Mouse (Mus musculus): Measurements from ENCODE around the gene Klhl4. TPM values are rescaled to one million over a fixed set of nuclear protein-coding genes. Genes with fewer than 3 reads are reported as not detected.

Klhl4 gene
- total RNA-seq (2015; ENCODE audit: low replicate concordance) (not detected in 2 replicates), total RNA-seq (2017; ENCODE audit: low replicate concordance) (not detected in 2 replicates)

GRCm38 (mm10) chrX:114473782-114474731 is at the start of gene Klhl4:
Klhl4 (plus strand) TSS chrX:114474333.
- no peak for ATAC-seq (replicated peaks; ENCODE audit: low FRiP score, poor library complexity, severe bottlenecking)

DNA sequence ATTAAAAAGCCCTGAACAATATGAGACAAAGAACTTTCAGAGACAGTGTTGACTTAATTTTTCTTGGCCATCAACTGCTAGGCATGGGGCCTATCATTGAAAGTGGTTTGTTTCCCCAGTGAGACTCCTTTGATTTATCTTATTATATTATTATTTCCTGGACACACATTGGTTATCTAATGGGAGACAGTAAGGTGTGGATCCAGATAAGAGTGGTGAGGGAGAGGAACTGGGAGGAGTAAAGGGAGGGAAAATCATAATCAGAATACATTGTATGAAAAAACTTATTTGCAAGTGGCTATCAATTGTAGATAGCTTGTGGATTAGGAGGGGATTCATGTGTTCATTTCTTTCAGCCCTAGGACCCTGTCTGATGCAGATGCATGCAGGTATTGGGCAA is 10.0 kb downstream of the Klhl4 start:
- ATAC-seq (replicated peaks; ENCODE audit: low FRiP score, poor library complexity, severe bottlenecking), result no peak

DNA sequence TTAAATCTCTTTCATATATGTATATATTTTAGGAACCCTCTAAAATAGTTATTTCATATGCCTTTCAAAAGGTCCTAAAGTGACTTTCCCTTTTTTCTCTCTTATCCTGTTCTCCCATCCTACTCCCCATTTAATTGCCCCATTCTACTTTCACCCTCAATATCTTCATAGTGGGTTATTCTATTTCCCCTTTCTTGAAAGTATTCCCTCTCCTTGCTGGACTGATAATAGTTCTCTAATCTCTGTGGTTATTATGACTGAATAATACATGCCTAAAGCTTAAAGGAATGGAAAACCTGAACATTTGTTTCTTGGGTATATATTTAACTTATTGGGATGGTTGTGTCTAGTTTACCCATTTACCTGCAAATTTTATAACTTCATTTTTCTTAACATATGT is 12.6 kb downstream of the Klhl4 start:
- ATAC-seq (replicated peaks; ENCODE audit: low FRiP score, poor library complexity, severe bottlenecking), result no peak

DNA sequence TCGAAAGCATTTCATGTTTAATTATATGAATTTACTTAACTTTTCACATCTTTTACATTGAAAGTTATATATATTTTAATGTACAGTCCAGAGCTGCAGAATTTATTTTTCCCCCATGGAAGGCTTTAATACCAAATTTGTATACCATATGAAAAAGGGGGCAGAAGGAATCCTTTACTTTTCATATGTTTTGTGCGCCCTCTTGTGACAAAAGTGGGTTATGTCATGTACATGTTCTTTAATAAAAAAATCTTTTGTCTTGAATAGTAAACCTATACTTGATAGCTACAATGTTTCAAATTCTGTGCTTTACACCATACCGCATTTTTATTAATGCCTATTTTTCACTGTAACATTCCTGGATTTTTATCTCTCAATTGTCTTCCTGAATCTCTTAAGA is 84.0 kb downstream of the Klhl4 start:
- ATAC-seq (replicated peaks; ENCODE audit: low FRiP score, poor library complexity, severe bottlenecking), result no peak

- ATAC-seq (replicated peaks; ENCODE audit: low FRiP score, poor library complexity, severe bottlenecking), result no peak
These were observed 108.2 kb downstream of the Klhl4 start for GRCm38 (mm10) chrX:114582311-114582710.

Measured in erythroblast, adult 5-6 weeks (primary cell).